Mouse (Mus musculus) C2C12 (cell line): ENCODE measurements around the gene 6430571L13Rik.
"Not testable (repeated sequence)": the region's sequence is repeated elsewhere in the genome, so short reads cannot be mapped to it uniquely, and the experiment has no call there.

Experiments used
- CEBPB ChIP-seq: IDR thresholded peaks from one replicate; pipeline ENCODE4 v1.6.1; 2011; ENCODE audit warnings: low read depth, mild to moderate bottlenecking, control low read depth, moderate library complexity
- CTCF ChIP-seq: IDR thresholded peaks from one replicate; pipeline ENCODE4 v1.5.1; 2011; ENCODE audit not compliant: control insufficient read depth, insufficient read depth, insufficient read length
- FOSL1 ChIP-seq: IDR thresholded peaks from one replicate; pipeline ENCODE4 v1.8.0; 2011; ENCODE audit warnings: mild to moderate bottlenecking, low read length; ENCODE audit not compliant: poor library complexity, insufficient read depth, severe bottlenecking
- MAX ChIP-seq: IDR thresholded peaks from one replicate; pipeline ENCODE4 v1.6.1; 2011; ENCODE audit warnings: mild to moderate bottlenecking, control low read depth
- MYOD1 ChIP-seq: IDR thresholded peaks from one replicate; pipeline ENCODE4 v1.6.1; 2011; ENCODE audit warnings: low read depth; ENCODE audit not compliant: control insufficient read depth, insufficient read length
- USF1 ChIP-seq: IDR thresholded peaks from one replicate; pipeline ENCODE4 v1.6.1; 2011; ENCODE audit warnings: low read depth, mild to moderate bottlenecking, control low read depth, moderate library complexity

- TF ChIP-seq MYOD1, USF1, CTCF, MAX, FOSL1, CEBPB: not testable (repeated sequence)
These were observed 33.7 kb upstream of the 6430571L13Rik start for GRCm38 (mm10) chr9:107306673-107307072.
